Mouse (Mus musculus) lung, embryonic 15.5 days (tissue): Measurements from ENCODE around the gene Smco3. TPM values are rescaled to one million over a fixed set of nuclear protein-coding genes. Genes with fewer than 3 reads are reported as not detected.
A peak's percentile ranks its signal among the peaks of the same experiment; 100 is the strongest.

Experiments used
- ATAC-seq: fragments of 200-750 bp; cut with Nextera tagmentation; 2 replicates; pipeline ENCODE4 v1.8.0; 2017; ENCODE audit warnings: moderate number of reproducible peaks, borderline replicate concordance; ENCODE audit not compliant: low FRiP score, low TSS enrichment; ENCODE audit errors: extremely low read depth
- H3K27ac ChIP-seq: fragments of 300-500 bp; sonication (generic); 2 replicates; pipeline ENCODE4 v1.5.1; 2015; ENCODE audit warnings: moderate library complexity, mild to moderate bottlenecking, inconsistent platforms
- H3K27me3 ChIP-seq: fragments of 300-500 bp; sonication (generic); 2 replicates; pipeline ENCODE4 v1.6.1; 2015; ENCODE audit warnings: inconsistent platforms
- H3K36me3 ChIP-seq: fragments of 300-500 bp; sonication (generic); 2 replicates; pipeline ENCODE4 v1.6.1; 2015; ENCODE audit warnings: inconsistent platforms
- H3K4me1 ChIP-seq: fragments of 300-500 bp; sonication (generic); 2 replicates; pipeline ENCODE4 v1.6.1; 2015; ENCODE audit warnings: inconsistent platforms
- H3K4me2 ChIP-seq: fragments of 300-500 bp; sonication (generic); 2 replicates; pipeline ENCODE4 v1.6.1; 2015; ENCODE audit warnings: inconsistent platforms, mild to moderate bottlenecking, moderate library complexity
- H3K4me3 ChIP-seq: fragments of 300-500 bp; sonication (generic); 2 replicates; pipeline ENCODE4 v1.5.1; 2015; ENCODE audit warnings: mild to moderate bottlenecking, inconsistent platforms
- H3K9ac ChIP-seq: fragments of 300-500 bp; sonication (generic); 2 replicates; pipeline ENCODE4 v1.6.1; 2015; ENCODE audit warnings: inconsistent platforms
- H3K9me3 ChIP-seq: fragments of 300-500 bp; sonication (generic); 2 replicates; pipeline ENCODE4 v1.6.1; 2016; ENCODE audit warnings: inconsistent platforms
- WGBS: fragments of 180-500 bp; shearing (Covaris S2); methylation state at CpG from one replicate; pipeline ENCODE4 v1.1.7; 2015; 5-methylcytosine and 5-hydroxymethylcytosine counted together
- polyA plus RNA-seq: library from polyadenylated mRNA; unstranded; fragments of >200 nt; fragmentation: Nextera tagmentation; extraction: Ambion mirVana; gene quantifications from 2 replicates; pipeline ENCODE4 v1.2.1, GENCODE M21; 2015

The Smco3 gene
- polyA plus RNA-seq, 1 experiment from 2014 or later: 2.9 TPM

DNA sequence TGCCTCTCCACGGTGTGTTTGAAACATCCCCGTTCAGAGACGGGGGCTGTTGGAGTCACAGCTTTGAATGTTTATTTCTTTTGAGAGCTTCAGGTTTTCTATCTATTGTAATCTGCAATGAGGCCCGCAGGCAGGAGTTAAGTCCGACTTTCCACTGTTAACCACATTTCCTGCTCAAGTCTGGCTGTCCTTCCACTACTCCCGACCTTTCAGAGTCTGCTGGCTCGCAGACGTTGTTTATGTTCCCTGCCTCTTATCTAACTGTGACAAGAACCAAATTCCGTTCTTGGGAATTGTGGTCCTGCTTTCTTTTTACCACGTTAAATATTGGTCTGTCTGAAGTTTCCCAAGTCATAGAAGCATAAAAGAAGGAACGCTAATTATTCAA lies 22.6 kb upstream of the Smco3 start:
- H3K4me2 ChIP-seq: peak overlapping the region; percentile 52
- ATAC-seq: peak; percentile 58; the same call in 1 of the 2 replicates
- H3K27ac ChIP-seq: peak overlapping the region; percentile 94
- H3K4me1 ChIP-seq: peaks cover 46% of the 10 kb centered on the region
- H3K36me3 ChIP-seq: no peaks in the 10 kb centered on the region
- no peak overlapping the region; the same call in 1 of the 2 replicates for H3K9ac ChIP-seq
- H3K9me3 ChIP-seq: no peaks in the 10 kb centered on the region
- H3K27me3 ChIP-seq: no peaks in the 10 kb centered on the region
- peak overlapping the region; percentile 19; the same call in 1 of the 2 replicates for H3K4me3 ChIP-seq
- 6% methylated on average over 11 of the region's 11 CpGs for WGBS

DNA sequence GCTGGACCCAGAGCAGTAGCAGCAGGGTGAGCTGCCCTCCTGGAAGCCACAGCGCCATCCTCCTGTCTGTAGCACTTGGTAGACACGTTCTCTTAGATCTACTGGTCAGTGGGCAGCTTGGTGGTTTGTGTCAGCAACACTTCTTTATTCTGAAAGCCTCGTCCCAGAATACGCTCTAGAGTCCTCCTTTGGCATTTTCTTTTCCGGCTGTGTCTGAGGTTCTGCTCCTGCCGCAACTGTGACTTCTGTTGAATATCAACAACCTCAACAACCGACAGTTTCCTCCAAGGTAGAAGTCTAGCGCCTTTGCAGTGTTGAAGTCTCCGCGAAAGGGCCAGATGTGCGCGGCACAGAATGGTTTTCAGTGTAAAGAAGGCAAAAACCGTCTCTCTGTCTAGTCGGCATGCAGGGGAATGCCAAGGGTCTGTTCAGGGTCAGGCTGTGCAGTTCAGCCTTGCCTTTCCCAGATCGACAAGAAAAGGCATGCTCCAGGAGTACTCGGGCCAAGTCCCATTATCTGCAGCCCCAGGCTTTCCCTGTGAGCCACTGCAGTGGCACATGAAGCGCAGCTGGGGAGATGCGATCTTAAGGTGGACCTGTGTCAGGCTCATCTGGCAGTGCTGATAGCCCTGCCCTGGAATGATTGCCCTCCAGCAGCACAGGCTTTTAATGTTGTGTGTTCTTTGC lies 22.1 kb upstream of the Smco3 start, which contains the start of gene Art4:
Gene Art4 (minus strand): TSS at position 548 of the 687 bp plus-strand sequence.
- peak; percentile 67 for ATAC-seq
- H3K4me2 ChIP-seq: peak within 1 kb of the TSS; percentile 52
- no peaks in the 10 kb centered on the region for H3K36me3 ChIP-seq
- H3K27me3 ChIP-seq: no peaks in the 10 kb centered on the region
- peak within 1 kb of the TSS; percentile 94 for H3K27ac ChIP-seq
- peaks cover 49% of the 10 kb centered on the region for H3K4me1 ChIP-seq
- whole genome bisulfite sequencing: 17% methylated on average over 18 of the region's 18 CpGs
- H3K4me3 ChIP-seq: peak within 1 kb of the TSS; percentile 19
- H3K9me3 ChIP-seq: no peaks in the 10 kb centered on the region
- no peak within 1 kb of the TSS; the same call in 1 of the 2 replicates for H3K9ac ChIP-seq

DNA sequence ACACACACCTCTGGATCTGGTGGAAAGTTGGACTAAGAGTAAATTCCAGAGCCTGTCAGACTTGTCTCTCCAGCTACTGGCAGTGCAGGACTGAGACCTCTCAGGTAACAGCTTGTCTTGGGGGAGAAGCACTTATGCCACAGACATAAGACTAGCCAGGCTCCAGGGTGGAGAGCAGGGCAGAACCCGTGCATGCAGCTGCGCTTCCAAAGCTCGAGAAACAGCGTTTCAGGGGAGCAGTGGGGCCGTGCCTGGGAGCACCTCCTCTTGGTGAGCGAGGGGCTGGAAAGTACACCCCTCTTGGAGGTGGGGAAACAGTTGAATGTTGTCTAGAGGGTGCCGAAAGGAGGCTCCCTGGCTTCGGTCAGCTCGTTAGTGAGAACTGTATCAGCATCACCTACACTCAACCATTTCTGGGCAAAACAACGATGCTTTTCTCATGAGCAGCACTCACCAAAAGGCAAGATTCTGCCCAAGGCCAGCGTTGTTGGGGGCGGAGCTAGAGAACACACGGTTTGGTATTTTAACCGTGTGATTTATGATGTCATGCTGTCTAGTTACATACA lies 20.9 kb upstream of the Smco3 start:
- Histone ChIP-seq H3K4me3 (peak overlapping the region; percentile 23), H3K9me3 (no peaks in the 10 kb centered on the region), H3K36me3 (no peaks in the 10 kb centered on the region), H3K27ac (peak overlapping the region; percentile 88), H3K27me3 (no peaks in the 10 kb centered on the region), H3K4me2 (peak overlapping the region; percentile 52), H3K9ac (peak overlapping the region; percentile 11; the same call in 1 of the 2 replicates), H3K4me1 (peaks cover 44% of the 10 kb centered on the region)
- peak; percentile 53; the same call in 1 of the 2 replicates for ATAC-seq
- WGBS: 13% methylated on average over 14 of the region's 14 CpGs

DNA sequence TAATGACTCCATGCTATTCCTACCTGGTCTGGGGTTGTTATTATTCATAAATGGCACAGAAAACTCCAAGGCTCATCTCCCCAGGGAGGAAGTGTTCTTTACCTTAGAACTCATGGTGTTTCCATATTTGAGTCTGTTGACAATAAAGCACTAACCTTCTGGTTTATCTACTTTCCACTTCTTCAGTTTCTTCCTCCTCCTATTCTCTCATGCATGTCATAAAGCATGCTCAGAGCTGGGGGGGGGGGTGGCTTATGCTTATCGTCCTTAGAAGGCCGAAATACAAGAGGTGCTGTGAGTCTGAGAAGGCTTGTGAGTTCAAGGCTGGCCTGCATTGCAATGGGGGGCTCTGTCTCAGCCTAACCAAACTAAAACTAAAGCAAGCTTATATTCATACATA lies 19.9 kb upstream of the Smco3 start:
- peaks cover 40% of the 10 kb centered on the region for H3K4me1 ChIP-seq

DNA sequence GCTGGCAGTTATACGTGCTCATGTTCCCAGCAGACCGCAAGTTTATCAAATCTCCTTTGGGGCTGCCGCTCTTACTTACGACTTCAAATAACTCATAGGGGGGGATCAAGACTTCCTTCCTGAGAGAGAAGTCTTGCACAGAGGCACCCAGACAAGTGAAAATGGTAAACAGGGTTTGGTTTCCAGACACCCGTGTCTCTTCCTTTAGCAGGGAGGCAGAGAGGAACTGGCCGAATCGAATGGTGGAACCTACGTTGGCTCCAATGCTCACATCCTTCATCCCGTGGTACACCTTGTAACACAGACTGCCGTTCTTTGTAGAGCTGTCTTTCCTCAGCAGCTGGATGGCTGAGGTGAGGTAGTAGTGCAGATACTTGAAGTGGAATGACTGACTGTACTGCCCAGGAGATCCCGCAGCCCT lies 19.1 kb upstream of the Smco3 start:
- Histone ChIP-seq H3K27me3 (no peaks in the 10 kb centered on the region), H3K36me3 (no peaks in the 10 kb centered on the region), H3K27ac (no peak overlapping the region), H3K4me3 (no peak overlapping the region), H3K9ac (no peak overlapping the region), H3K4me2 (no peak overlapping the region), H3K9me3 (no peaks in the 10 kb centered on the region), H3K4me1 (peaks cover 37% of the 10 kb centered on the region)
- WGBS: 80% methylated on average over 11 of the region's 11 CpGs
- no peak for ATAC-seq

More for the DNA sequence above, 19.9 kb upstream of the Smco3 start:
- 76% methylated on average over 2 of the region's 2 CpGs for WGBS
- H3K27me3 ChIP-seq: no peaks in the 10 kb centered on the region
- H3K27ac ChIP-seq: peak overlapping the region; percentile 88; the same call in 1 of the 2 replicates
- no peak overlapping the region for H3K9ac ChIP-seq
- no peaks in the 10 kb centered on the region for H3K36me3 ChIP-seq
- H3K4me2 ChIP-seq: no peak overlapping the region
- H3K9me3 ChIP-seq: no peaks in the 10 kb centered on the region
- no peak overlapping the region for H3K4me3 ChIP-seq
- no peak for ATAC-seq

DNA sequence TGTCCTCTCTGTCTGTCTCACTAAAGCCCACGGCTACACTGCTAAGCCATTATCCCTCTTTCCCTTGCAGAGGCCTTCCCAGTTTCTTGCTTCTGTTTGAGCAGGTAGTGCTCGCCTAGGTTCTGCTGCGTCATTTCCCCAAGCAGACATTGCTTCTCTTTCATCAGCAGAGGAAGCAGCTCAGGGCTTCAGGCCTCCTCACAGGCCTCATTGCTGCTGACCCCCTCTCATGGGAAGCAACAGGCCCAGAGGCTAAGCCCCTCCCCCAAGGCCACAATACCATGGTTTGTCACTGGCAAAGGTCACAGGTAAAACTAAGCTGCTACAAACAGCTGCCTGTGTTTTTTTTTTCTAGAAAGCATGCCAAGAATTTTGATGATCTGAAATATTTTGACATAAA lies 17.5 kb upstream of the Smco3 start:
- 50% methylated on average over 3 of the region's 3 CpGs for WGBS

DNA sequence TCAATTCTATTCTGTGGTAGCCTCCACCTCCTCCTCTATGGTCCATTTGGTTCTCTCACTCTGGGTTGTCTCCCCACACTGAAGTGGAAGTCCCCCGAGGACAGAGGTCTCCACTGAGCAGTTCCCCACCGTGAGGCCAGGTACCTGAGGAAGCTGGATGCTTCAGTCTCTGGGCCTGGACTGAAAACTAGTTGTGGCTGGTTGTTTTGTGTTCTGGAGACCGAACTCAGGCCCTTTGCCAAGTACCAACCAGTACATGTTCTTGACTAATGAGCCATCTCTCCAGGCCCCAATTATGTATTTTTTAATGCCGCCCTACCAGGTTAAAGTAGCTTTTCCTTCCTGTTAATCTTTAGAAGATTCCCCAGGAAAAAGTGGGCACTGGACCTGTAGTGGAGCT lies 17.1 kb upstream of the Smco3 start:
- Histone ChIP-seq H3K9ac (no peak overlapping the region), H3K27me3 (no peaks in the 10 kb centered on the region), H3K27ac (no peak overlapping the region), H3K4me3 (no peak overlapping the region), H3K4me2 (no peak overlapping the region), H3K4me1 (peaks cover 18% of the 10 kb centered on the region), H3K36me3 (no peaks in the 10 kb centered on the region), H3K9me3 (no peaks in the 10 kb centered on the region)
- ATAC-seq: no peak
- 79% methylated on average over 4 of the region's 4 CpGs for WGBS

More for the DNA sequence above, 17.5 kb upstream of the Smco3 start:
- Histone ChIP-seq H3K9me3 (no peaks in the 10 kb centered on the region), H3K4me3 (no peak overlapping the region), H3K27ac (no peak overlapping the region), H3K36me3 (no peaks in the 10 kb centered on the region), H3K4me1 (peaks cover 22% of the 10 kb centered on the region), H3K9ac (no peak overlapping the region), H3K4me2 (no peak overlapping the region), H3K27me3 (no peaks in the 10 kb centered on the region)
- no peak for ATAC-seq

DNA sequence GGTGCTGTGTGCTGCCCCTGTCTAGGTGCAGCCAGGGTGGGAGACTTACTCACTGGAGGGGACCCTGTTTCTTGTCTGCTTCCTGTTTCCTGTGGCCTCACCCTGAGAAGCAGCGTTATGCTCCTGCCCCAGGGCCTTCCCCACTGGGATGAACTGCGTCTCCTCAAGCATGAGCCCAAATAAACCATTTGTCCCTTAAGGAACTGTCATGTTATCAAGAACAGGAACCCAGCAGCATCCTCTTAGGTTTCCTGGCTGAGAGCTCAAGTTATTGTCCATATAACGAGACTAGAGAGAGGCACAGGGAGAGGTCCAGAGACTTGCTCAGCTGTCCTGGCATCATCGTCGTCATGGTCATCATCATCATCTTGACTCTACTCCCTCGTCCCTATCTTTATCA lies 15.0 kb upstream of the Smco3 start:
- H3K4me1 ChIP-seq: peaks cover 4% of the 10 kb centered on the region
- H3K27me3 ChIP-seq: no peaks in the 10 kb centered on the region
- 64% methylated on average over 6 of the region's 6 CpGs for WGBS
- H3K27ac ChIP-seq: no peak overlapping the region
- H3K36me3 ChIP-seq: no peaks in the 10 kb centered on the region
- ATAC-seq: no peak
- H3K9me3 ChIP-seq: no peaks in the 10 kb centered on the region
- H3K4me2 ChIP-seq: no peak overlapping the region
- H3K4me3 ChIP-seq: no peak overlapping the region
- no peak overlapping the region for H3K9ac ChIP-seq

DNA sequence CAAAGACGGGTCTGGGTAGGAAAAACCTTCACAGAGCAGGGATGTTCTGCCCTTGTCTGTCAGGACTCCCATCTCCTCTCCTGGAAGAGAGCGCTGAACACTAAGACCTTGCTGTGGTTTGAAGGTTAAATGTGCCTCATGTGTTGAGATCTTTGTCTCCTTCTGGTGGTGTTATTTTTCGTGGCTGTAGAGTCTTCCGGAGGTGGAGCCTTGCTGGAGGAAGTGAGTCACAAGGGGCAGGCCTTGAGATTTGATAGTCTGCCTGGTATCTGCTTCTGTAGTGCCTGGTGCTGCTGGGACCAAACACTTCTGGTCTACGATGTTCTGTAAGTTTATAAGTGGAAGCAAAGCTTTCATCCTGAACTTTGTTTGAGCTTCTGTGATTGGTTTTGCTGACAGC lies 13.7 kb upstream of the Smco3 start:
- H3K27me3 ChIP-seq: no peaks in the 10 kb centered on the region

DNA sequence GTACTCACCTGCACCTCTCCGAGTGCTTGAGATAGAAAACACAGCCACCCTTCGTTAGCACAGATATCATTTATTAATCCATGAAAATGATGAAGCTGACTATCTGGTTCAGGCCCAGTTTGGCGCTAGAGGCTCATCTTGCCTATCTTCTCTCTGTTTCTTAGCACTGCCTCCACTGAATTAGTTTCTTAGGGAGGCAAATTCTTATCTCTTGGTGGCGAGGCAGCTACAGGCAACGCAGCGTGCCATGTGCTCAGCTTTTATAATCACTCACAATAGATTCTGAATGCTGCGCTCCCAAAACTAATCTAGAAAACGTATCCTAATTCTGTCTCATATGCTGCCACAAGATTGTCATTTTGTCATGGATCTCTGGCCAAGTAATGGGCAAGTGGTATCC lies 13.1 kb upstream of the Smco3 start:
- Histone ChIP-seq H3K4me1 (peaks cover 4% of the 10 kb centered on the region), H3K4me3 (no peak overlapping the region), H3K27ac (no peak overlapping the region), H3K27me3 (no peaks in the 10 kb centered on the region), H3K36me3 (no peaks in the 10 kb centered on the region), H3K9me3 (no peaks in the 10 kb centered on the region), H3K9ac (no peak overlapping the region), H3K4me2 (no peak overlapping the region)
- ATAC-seq: no peak
- WGBS: 82% methylated on average over 8 of the region's 8 CpGs

More for the DNA sequence above, 13.7 kb upstream of the Smco3 start:
- Histone ChIP-seq H3K4me2 (no peak overlapping the region), H3K4me1 (peaks cover 4% of the 10 kb centered on the region), H3K9me3 (no peaks in the 10 kb centered on the region), H3K27ac (no peak overlapping the region), H3K4me3 (no peak overlapping the region), H3K36me3 (no peaks in the 10 kb centered on the region), H3K9ac (no peak overlapping the region)
- ATAC-seq: no peak
- 82% methylated on average over 5 of the region's 5 CpGs for WGBS

DNA sequence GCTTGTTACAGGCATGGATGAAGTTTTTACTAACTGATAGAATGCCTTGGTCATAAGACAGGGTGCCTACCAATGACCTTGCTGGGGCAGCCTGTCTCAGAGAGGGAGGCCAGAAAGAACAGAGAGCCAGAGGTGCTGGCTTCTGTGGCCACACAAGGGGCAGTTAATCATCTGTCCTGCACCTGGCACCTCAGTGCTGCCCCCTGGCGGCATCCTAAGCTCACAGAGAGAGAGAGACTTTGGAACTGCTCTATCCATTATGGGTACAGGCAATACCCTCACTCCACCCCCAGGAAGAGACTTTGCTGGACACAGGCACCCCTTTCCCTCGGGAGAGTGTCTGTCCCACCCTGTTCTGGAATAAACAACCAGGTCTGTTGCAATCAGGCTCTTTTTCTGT lies 12.5 kb upstream of the Smco3 start:
- no peak overlapping the region for H3K9ac ChIP-seq
- no peaks in the 10 kb centered on the region for H3K36me3 ChIP-seq
- no peaks in the 10 kb centered on the region for H3K27me3 ChIP-seq
- no peak overlapping the region for H3K4me3 ChIP-seq
- peaks cover 2% of the 10 kb centered on the region for H3K4me1 ChIP-seq
- ATAC-seq: no peak
- H3K9me3 ChIP-seq: no peaks in the 10 kb centered on the region
- no peak overlapping the region for H3K27ac ChIP-seq
- no peak overlapping the region for H3K4me2 ChIP-seq
- 14% methylated on average over 2 of the region's 2 CpGs for WGBS

DNA sequence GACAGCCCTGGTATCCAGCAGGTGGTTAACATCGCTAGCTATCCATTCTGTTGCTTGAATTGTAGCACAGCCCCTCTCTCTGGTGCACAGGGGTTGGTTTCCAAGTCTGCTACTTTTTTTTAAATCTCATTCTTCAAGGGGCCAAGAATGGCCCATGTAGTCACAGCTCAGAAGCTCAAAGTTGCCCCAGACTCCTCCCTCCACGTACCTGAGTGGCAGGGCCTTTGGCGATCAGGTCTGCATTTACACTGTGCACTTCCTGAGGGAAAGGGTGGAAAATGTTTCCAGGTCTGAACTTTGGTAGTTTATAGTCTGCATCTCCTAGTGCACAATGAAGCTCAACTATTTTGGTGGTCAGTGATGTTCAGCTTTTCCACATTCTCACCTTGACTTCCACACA lies 12.0 kb upstream of the Smco3 start:
- Histone ChIP-seq H3K36me3 (no peaks in the 10 kb centered on the region), H3K27ac (no peak overlapping the region), H3K9me3 (no peaks in the 10 kb centered on the region), H3K4me1 (no peaks in the 10 kb centered on the region), H3K9ac (no peak overlapping the region), H3K27me3 (no peaks in the 10 kb centered on the region; the same call in 1 of the 2 replicates), H3K4me2 (no peak overlapping the region), H3K4me3 (no peak overlapping the region)
- no peak for ATAC-seq
- WGBS: 85% methylated on average over 3 of the region's 3 CpGs
